Mouse (Mus musculus) left cerebral cortex, adult 8-10 months (tissue): ENCODE data around the gene Fgf9. TPM values are rescaled to one million over a fixed set of nuclear protein-coding genes. Genes with fewer than 3 reads are reported as not detected.
A peak's percentile ranks its signal among the peaks of the same experiment; 100 is the strongest.

Experiments
- DNase-seq, 2 experiments: peaks; one replicate each; pipeline ENCODE4 v3.0.0; 2022; ENCODE audit warnings: low spot score in 2 of 2
- total RNA-seq, 4 experiments: library from RNA; stranded (reverse); gene quantifications; 2 replicates each; pipeline ENCODE4 v1.2.4; 2022

The Fgf9 gene
- 10 to 100 TPM; 21.8 to 25.9 (median 23.7) TPM for total RNA-seq

DNA sequence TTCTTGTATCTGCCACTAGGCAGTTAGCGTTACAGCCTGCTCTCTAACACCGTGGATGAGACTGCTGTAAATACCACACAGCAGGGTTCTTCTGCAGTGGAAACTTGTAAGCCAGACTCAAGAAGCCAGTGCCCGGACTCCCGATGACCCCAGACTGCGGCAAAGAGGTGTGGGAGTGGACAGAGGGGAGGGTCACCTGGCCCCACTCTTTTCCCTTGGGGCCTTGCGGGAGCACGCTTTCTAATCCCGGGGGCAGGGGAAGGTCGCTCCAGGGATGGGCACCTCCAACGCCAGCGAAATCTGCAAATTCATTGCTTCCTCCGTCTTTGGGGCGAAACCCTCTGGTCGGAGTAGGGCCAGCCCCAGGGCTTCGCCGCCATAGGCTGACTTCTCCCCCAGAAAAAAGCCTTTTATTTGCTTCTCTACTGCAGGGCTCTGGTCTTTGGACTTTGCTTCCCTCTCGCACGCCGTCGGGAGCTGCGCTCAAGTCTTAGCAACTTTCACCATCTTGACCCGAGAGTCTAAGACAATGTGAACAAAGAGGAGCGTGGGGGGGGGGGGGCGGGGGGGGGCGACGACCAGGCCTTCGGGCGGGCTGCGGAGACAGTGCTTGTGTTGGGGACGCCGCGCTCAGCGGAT is at the start of gene Fgf9:
Gene Fgf9, plus strand, starts transcription at position 67 of the 639 bp plus-strand sequence.
- peak; percentile 12 to 17 for DNase-seq

DNA sequence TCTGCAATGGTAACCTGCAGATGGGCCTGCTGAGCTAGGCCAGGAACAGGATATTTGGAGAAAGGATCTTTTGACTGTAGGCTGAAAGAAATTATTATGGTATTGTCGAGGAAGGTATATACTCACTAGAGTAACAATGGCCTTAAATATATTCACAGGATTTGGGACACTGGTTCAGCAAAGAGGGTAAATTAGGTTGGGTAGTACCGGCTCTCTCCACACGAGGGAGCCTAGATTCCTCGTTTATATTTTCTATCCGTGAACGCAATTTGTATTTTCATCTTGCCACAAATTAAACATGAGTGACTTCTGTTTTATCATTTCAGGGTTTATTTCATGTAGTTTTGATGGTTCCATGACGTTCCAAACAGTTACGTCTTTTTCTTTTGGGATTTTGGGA is 35.8 kb upstream of the Fgf9 start:
- peak; percentile 20 to 54 for DNase-seq

DNA sequence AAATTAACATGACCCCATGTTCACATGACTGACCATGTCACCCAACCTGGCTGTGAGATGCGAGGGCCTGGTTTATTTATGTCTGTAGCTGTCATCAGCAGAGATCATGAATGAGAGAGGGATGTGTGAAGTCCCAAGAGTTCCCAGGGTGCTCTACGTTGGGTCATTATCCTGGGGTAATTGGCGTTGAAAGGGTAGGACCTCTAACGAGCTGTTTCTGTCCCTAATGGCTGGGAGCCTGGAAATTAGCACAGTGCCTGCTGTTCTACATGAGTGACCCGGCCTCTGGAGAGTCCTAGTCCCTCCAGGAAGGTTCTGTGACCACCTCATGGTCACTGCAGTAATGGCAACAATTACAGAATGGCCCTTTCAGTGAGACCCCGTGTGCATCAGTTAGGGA is 34.2 kb upstream of the Fgf9 start:
- DNase-seq = no peak

DNA sequence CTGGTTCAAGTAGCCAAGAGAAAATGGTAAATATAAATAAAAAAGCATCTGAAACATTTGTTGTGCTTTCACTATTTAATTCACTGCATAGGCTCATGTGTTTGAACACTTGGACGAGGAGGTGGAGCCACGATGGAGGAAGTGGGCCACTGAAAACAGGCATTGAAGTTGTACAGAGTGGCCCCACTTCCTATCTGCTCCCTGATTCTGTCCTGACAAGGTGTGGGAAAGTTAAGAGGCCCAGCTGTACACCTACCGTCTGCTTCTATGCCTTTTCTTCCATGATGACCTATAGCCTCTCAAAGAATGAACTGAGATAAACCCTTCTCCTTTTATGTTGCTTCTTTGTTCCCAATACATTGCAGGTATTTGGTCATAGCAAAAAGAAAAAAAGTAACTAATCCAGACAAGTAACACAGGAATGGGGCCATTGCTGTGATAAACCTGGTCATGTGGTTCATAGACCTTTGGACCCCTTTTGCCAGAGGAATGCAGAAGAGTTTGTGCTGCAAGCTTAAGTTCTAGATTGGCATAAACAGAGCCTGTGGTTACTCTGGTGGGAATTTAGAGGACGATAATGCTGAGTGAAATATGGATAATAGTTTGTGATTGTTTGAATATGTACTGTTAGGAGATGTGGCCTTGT is 23.6 kb upstream of the Fgf9 start:
- no peak for DNase-seq

DNA sequence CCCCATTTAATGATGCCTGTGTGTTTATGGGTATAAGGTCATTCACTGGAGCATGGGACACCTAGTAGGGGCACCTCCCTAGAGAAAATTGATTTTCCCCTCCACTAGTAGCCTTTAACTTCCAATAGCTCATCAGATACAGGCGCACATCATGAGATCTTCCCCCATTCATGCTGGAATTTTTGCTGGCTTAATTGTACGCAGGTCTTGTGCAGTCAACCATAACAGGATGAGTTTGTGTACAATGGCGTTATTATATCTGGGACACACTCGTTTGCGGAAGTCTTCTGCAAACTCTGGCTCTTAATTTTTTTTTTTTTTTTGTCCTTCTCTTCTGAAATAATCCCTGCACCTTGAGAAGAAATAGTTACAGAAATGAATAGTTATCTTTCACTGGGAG is 19.7 kb upstream of the Fgf9 start:
- DNase-seq = no peak

DNA sequence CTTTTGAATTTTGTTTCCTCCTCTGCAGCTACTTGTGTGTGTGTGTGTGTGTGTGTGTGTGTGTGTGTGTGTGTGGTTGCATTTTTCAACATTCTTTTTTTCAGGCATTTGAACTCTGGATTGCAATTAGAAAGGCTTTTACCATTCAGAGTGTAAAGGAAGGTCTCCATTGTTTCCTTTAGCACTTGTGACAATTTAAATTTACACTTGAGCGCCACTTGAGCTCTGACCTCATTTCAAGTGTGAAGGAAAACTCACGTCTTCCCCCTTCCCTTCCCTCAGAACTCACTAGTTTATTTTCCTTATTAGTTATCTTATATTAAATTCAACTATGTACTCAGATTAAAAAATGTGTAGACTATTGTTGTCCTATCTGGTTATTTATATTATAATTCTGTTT is 2.8 kb upstream of the Fgf9 start:
- no peak for DNase-seq

DNA sequence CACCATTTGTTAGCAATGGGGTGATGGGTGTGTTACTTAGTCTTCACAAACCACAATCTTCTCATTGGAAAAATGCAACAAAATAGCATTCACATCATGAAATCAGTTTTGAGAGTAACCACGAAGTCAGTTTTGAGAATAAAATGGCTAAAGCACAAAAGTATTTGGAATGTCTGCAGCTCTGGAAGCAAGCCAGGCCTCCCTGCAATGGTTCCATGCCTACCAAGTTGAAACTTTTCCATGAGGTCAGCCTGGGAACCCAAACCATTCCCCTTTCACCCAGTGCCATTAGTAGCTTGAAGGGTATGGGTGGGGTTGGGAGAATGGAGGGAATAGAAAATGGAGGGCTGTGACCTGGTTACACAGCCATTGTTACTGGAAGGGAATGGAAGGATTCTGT is 1.7 kb upstream of the Fgf9 start:
- DNase-seq = no peak

DNA sequence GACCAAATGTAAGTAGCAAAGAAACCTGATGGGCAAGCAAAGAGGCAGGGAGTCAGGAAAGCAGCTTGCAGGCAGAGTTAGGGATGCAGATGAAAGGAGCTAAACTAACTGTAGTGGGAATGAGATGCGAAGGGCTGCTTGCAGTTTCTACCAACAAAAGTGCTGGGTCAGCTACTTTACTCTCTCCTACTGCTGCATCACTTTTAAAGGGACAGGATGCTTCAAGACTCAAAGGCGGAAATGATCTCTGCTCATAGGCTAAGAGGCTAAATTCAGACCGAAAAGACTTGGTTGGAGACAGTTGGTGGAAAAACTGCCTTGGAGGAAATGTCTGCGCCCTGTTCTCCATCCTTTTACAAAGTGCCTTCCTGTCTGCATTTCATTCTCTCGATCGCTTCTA is 420 bp upstream of the Fgf9 start:
- DNase-seq = no peak

DNA sequence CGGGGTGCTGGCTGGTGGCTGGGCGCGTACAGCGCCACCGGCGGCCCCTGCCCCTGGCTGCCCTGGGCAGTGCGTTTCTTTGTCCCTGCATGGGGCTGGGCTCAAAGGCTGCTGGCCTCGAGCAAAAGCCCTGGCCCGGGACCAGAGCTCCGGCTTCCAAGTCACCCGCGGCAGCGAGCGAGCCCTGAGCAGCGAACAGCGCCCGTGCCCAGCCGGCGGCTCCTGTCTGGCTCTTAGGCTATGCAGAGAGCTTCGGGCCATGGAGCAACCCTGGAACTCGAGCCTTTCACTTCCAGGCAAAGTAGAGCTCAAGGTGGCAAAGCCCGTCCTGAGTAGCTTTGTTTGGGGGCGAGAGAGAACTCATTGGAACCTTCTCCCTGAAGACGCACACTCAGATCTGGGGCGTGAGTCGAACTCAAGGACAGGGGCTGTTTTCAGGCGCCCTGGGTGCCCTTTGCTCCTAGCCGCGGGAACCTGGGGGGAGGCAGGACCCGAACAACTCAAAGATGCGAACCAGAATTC is 834 bp downstream of the Fgf9 start:
- peak in 1 of 2 experiments; percentile 20 for DNase-seq

DNA sequence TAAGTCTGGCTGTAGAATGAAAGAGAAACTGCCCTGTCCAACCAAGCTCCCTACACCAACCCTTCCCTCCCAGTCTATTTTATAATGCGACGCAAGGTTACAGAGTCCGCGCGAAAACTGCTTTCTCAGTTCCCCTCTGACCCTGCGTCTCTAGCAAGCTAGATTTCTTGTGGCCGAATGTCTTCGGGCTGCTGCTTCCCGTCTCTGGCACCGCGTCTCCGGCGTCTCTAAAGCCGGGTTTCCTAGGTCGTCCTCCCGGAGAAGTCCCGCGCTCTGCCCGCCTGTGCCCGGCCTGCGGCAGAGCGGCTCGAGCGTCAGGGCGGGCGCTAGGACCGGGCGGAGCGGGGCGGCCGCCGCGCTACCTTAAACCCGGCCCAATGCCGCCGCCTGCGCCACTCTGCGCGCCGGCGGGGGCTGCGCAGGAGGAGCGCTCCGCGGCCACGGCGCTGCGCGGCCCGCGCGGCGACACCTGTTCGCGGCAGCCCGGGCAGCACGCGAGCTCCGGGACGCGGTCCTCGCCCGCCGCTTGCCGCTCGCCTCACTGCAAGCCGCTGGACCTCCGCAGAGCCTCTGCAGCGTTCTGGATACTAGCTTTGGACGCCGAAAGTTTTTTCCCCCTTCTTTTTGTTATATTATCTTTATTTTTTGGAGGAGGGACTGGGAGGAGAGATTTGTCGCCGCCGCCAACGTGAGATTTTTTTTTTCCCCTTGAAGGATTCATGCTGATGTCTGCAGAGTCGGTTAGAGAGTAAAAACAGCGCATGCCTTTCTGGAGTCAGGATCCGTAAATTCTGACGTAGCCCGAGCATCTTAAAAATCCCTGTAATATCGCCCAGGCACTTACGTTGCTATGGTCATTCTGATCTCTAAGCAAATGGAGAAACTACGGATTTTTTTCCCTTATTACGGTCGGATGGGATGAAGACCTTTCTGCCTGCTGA is 1.8 kb downstream of the Fgf9 start:
- peak; percentile 61 to 67 for DNase-seq

DNA sequence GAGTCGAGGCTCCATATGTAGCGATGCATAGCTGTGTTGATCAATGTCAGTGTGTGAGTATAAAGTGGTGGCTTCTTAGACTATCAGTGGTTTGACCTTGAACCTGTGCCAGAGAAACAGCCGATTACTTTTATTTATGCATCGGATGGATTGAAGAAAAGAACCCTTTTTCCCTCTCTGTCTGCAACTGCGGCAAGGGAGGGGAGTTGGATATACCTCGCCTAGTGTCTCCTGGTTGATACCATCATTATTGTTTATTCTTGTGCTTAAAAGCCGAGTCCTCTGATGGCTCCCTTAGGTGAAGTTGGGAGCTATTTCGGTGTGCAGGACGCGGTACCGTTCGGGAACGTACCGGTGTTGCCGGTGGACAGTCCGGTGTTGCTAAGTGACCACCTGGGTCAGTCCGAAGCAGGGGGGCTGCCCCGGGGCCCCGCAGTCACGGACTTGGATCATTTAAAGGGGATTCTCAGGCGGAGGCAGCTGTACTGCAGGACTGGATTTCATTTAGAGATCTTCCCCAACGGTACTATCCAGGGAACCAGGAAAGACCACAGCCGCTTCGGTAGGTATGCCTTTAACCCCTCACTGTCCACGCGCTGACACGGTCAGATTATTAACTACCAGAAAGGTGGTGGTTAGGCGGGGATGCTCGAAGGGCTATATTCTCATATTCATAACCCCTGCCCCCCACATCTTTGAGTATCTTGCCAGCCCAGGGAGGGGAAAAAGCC is 2.6 kb downstream of the Fgf9 start:
- peak in 1 of 2 experiments; percentile 28 for DNase-seq

DNA sequence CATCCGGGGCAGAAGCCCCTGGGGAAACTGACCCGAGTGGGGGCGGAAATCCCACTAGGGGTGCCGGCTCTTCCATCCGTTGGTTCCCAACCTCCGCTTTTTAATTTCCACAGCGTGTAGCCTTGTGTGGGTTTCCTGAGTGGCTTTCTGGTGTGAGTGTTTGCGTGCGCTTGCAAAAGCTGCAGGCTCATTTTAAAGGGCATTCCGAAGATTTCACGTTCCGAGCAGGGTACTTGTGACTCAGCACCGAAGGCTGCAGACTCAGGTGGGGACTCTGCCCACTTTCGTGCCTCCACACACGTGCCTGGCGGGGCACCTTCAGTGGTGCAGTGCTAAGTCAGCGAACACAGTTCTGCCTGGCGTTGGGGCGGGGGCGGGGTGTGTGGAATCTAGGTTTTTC is 3.6 kb downstream of the Fgf9 start:
- DNase-seq = peak; percentile 18 to 21

DNA sequence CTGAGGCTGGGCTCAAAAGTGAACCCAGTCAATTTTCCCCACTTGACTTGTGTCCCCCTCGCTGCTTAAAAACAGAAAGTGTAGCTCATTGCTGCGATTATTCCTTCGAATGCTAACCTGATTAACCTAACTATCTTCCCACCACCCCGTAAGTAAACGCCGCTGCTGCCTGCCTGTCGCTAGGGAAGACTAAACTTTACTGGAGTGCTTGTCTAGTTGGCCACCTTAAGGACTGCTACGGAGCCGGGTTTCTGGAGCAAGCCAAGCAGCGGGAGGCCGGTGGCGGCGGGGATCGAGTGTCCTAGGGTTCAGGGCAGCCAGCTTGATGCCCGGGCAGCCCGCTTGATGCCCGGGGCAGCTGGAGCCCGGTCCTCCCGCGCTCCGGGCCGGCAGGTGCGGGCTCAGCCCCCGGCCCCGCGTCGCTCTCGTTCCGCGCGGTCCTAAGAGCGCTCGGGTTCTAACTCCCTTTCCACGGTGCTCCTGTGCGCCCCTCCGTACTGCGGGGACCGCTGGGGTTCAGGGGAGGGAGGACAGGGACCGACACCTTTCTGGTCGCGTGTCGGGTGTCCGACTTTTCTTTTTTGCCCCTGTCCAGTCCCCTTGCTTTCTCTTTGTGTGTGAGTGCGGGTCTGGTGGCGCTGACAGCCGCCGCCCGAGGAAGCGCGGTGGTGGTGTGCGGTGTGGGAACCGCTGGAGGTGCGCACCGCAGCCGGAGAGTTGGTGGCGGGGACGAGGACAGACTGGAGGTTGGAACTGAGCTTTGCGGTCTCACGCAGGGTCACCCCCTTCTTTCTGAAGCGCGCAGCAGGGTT is 4.5 kb downstream of the Fgf9 start:
- DNase-seq = peak; percentile 21 to 48

DNA sequence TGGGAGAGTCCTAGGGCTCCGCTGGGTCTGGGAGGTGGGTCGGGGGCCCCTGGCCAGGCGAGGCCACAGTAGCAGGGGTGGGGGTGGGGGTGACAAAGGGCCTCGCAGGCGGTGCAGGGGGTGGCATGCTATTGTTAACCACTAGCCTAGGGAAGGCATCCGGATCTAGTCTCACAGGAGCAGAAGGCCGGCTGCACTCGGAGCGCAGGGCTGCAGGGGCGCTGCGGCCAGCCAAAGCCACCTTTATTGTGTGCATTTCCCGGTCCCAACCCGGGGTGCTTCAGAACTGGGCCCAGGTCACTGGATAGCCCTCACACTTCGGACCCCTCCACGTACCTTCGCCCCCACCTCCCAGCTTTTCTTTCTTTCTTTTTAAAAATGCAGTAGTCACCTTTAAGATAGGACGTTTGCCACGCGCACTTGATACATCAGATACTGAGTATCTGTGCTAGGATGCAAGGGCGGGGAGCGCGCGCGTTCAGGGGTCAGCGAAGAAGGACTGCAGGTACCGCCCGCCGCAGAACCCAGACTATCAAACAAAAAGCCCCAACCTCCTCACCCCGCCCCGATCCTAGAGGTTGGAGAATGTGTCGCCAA is 5.2 kb downstream of the Fgf9 start:
- peak; percentile 19 to 47 for DNase-seq

DNA sequence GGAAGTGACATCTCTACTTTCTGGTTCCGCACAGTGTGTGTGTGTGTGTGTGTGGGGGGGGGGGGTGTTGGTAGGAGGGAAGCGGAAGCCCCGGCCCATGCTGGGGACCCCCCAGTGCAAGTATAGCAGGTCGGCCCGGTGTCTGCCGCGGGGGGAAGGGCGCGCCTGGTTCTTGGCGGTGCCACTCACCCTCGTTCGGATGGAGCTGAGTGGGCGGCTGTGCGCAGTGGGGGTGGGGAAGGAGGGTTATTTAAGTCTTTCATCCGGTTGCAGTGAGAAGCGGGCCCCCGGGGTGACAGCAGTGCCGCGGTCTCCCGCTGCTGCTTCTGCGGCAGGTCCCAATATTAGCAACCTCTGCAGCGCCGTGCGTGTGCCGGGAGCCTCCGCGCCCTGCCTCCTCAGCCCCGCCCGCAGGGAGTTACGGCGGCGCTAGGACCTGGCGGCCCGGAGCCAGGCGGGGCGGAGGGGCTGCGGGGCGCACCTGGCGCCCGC is 5.7 kb downstream of the Fgf9 start:
- peak; percentile 29 to 69 for DNase-seq

DNA sequence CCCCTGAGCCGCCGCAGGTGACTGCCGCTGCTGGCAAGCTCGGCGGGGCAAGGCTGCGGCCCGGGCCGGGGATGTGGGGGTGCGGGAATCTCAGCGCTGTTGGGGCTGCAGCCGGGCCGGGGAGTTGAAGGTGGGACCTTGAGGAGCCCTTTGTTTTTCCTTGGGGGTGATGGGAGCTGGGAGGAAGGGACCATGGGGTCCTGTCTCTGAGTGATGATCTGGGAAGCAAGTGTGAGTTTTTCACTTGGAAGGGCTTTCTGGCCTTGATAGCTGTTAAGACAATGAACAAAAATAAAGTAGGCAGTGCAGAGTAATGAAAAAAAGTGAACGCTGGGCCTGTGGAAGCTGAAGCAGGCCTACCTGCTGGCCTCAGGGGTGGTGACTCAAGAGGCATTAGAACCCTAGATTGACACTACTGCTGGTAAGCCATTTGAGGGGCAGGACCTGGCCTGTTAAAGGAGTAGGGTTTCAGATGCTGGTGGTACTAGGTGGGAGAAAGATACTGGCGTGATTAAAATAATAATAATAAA is 6.4 kb downstream of the Fgf9 start:
- DNase-seq = no peak

DNA sequence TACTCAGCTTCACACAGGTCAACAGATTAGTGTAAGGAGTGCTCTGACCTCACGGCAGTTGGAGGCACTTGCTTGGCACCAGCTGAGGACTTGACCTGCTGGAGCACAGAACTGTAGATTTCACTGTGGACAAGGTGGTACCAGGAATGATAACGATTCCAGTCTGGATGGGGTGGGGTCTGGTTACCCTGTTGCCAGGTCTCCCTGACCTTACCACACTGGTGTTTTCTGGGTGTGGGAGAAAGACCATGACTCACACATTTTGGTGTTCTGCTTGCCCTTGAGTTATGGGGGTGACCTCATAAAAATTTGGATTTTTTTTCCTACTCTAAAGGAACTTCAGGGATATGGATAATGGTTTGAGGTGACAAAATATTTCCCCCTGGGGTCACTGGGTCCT is 9.1 kb downstream of the Fgf9 start:
- DNase-seq = no peak

DNA sequence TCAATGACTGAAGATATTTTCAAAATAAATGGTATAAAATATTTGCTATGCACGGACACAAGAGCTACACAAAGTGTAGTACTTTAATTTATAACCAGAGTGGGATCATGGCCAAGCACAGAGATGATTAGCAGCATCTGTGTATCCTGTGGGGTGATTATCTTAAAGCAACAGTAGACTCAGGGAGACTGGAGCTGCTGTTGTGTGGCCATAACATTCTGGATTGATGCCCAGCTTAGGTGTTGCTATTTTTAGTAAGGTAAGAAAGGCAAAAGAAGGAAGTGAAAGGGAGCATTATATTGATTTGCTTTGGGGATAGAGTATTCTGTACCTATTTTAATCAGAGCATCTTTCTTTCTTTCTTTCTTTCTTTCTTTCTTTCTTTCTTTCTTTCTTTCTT is 11.6 kb downstream of the Fgf9 start:
- no peak for DNase-seq

DNA sequence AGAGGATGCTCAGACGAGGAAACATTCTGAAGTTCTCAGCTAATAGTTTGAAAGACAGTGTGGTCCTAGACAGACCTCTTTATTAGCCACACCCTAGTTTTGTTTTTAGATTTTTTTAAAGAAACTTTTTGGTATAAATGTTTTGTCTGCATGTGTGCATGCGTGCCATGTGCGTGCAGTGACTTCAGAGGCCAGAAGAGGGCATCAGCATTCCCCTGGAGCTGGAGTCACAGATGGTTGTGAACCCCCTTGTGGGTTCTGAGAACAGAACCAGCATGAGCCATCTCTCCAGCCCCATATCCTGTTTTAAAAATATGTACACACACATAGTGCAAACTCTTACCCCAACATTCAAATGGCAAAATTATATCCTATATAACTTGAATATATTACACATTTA is 13.9 kb downstream of the Fgf9 start:
- DNase-seq = no peak

DNA sequence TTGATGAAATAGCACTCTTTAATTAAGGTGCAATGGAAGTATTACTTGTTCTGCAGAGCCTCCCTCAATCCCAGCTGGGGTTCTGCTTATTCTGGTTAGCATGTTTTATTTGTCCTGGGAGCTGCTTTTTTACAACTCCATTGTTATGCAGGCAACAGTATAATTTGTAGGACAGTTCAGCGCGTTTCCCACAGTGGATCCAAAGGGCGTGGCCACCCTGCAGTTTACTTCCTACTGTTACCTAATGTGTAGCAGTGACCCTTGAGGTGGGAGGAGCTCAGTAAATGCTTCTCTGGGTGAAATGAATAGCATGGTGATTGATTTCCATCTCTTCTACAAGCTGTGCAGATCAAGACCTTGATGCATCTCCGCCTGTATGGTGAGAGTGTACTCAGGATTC is 17.0 kb downstream of the Fgf9 start:
- DNase-seq = no peak
